Mouse (Mus musculus) megakaryocyte, embryonic 14.5 days (primary cell): ENCODE measurements around the gene Asic2. TPM values are rescaled to one million over a fixed set of nuclear protein-coding genes. Genes with fewer than 3 reads are reported as not detected.

Source experiments
- H3K27me3 ChIP-seq: replicated peaks from 2 replicates; pipeline ENCODE3; 2012; ENCODE audit warnings: inconsistent platforms
- H3K36me3 ChIP-seq: replicated peaks from 2 replicates; pipeline ENCODE3; 2012; ENCODE audit warnings: low read length, inconsistent platforms, mixed read lengths
- H3K4me1 ChIP-seq: 2 replicates; pipeline ENCODE4 v1.6.1; 2012; ENCODE audit warnings: inconsistent platforms
- H3K4me3 ChIP-seq: replicated peaks from 2 replicates; pipeline ENCODE3; 2012; ENCODE audit warnings: moderate library complexity, mild to moderate bottlenecking, inconsistent platforms
- H3K9me3 ChIP-seq: 2 replicates; pipeline ENCODE4 v1.6.1; 2012; ENCODE audit warnings: inconsistent platforms
- FLI1 ChIP-seq: IDR thresholded peaks from 2 replicates; pipeline ENCODE4 v1.6.1; 2012; ENCODE audit warnings: low read length, inconsistent platforms, mixed read lengths
- GATA1 ChIP-seq: IDR thresholded peaks from 3 replicates; pipeline ENCODE4 v1.6.1; 2012; ENCODE audit warnings: mixed read lengths, low read length, inconsistent platforms, borderline replicate concordance
- polyA plus RNA-seq: library from polyadenylated mRNA; stranded (reverse); fragments of >175 nt; gene quantifications from 2 replicates; pipeline ENCODE4 v1.2.3, GENCODE M21; 2012; ENCODE audit warnings: low replicate concordance; ENCODE audit not compliant: insufficient read depth

Asic2 gene
- polyA plus RNA-seq, 1 experiment = 0.04 TPM

DNA sequence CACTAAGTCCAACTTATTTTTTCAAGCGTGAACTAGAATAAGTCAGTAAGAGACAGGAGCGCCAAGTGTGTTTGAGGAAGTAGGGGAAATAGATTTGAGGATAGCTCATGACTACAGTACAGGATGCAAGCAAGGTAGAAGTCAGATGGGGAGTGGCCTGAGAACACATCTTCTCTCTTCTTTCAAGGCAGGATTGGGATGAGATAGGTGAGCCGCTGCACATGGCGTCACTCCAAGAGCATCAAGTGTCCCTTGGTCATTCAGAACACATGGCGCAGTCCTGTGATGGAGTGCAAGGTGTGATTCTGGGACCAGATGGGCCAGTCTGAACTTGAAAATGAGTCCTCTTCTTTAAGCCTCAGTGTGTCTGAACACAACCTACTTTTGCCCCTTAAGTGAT lies 366.5 kb downstream of the Asic2 start:
- H3K36me3 ChIP-seq = no peaks in the 10 kb centered on the region
- no peaks in the 10 kb centered on the region for H3K4me1 ChIP-seq
- TF ChIP-seq GATA1 = no peak
- no peak for TF ChIP-seq FLI1
- H3K4me3 ChIP-seq = no peak overlapping the region
- no peaks in the 10 kb centered on the region for H3K9me3 ChIP-seq
- H3K27me3 ChIP-seq = no peaks in the 10 kb centered on the region

DNA sequence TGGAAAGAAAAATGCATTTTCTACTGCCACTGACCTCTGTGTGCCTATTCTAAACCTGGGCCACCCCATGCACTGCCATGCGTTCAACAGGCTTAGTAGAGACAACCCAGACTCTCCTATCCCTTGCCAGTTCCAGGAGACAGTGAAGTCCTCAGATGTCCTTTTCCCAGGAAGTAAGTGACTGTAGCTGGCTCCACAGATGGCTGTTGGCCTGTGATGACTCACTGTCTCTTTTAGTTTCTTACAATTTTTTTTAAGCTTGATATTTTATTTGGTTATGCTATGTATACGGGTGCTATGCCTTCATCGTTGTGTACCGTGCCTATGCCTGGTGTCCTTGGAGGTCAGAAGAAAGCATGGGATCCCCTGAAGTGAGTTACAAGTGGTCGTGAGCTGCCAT lies 370.7 kb downstream of the Asic2 start:
- TF ChIP-seq GATA1 (no peak), FLI1 (no peak)
- H3K27me3 ChIP-seq = no peaks in the 10 kb centered on the region
- H3K9me3 ChIP-seq = no peaks in the 10 kb centered on the region
- no peaks in the 10 kb centered on the region for H3K4me1 ChIP-seq
- H3K4me3 ChIP-seq = no peak overlapping the region
- H3K36me3 ChIP-seq = no peaks in the 10 kb centered on the region

DNA sequence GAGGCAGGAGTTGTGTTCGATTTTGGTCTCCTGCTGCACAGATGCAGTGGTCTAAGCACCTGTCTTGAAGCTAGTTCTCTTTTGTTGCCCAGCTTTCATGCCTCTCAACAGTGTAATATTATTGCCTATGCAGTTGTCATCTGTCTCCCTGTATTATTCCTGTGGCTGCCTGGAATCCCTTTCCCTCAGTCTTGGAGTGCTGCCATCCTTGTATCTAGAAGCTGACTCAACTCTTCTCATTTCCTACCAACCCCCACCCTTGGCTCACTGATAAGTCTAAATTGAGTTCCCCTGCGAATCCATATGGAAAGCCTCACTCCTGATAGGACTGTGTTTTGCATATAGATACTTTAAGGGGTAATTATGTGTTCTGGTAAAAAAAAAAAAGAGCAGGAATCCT lies 373.0 kb downstream of the Asic2 start:
- Histone ChIP-seq H3K36me3 (no peaks in the 10 kb centered on the region), H3K27me3 (no peaks in the 10 kb centered on the region), H3K9me3 (no peaks in the 10 kb centered on the region), H3K4me1 (no peaks in the 10 kb centered on the region), H3K4me3 (no peak overlapping the region)
- TF ChIP-seq GATA1 (no peak), FLI1 (no peak)

- no peaks in the 10 kb centered on the region for H3K36me3 ChIP-seq
- H3K27me3 ChIP-seq = no peaks in the 10 kb centered on the region
- H3K9me3 ChIP-seq = no peaks in the 10 kb centered on the region
- no peak overlapping the region for H3K4me3 ChIP-seq
- H3K4me1 ChIP-seq = no peaks in the 10 kb centered on the region
- TF ChIP-seq GATA1 = no peak
These were observed 375.5 kb downstream of the Asic2 start for GRCm38 (mm10) chr11:81592776-81593175.

DNA sequence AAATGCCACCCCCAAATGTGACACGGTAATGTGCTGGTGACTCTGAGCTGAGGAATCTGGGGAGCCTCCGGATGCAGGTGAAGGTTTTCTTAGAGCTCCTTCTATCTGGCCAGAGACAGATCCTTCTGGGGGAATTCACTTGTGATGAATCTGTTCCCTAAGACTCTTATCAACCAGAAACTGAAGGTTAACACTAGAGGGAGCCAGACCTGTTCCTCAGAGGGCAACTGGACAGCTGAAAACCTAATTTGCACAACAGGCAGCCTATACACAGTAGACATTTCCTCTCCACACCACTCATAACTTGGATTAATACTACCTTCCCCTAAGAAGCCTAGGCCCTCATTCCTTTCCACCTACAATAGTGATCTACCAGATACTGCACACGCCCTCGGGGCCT lies 377.3 kb downstream of the Asic2 start:
- Histone ChIP-seq H3K36me3 (no peaks in the 10 kb centered on the region), H3K4me1 (no peaks in the 10 kb centered on the region), H3K4me3 (no peak overlapping the region), H3K27me3 (no peaks in the 10 kb centered on the region), H3K9me3 (no peaks in the 10 kb centered on the region)
- TF ChIP-seq FLI1 = no peak
- TF ChIP-seq GATA1 = no peak

DNA sequence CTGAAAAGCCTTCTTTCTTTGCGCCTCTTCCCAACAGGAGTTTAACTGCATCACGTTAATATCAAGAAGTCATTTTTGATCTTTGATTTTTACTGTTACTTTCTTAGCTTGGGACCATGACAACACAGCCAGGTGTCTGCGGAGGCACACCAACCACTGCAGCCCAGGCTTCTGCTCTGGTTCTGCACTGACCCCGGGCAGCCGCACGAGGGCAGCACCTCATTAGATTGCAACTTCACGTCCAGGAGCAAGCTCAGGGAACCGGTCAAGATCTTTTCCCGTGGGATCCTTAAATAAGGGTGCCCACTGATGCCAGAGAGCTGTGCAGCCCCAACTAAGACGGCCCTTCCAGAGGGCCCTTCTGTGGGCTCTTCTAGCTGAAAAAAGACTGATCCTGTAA lies 379.6 kb downstream of the Asic2 start:
- Histone ChIP-seq H3K9me3 (no peaks in the 10 kb centered on the region; the same call in 1 of the 2 replicates), H3K27me3 (no peaks in the 10 kb centered on the region), H3K36me3 (no peaks in the 10 kb centered on the region), H3K4me3 (no peak overlapping the region), H3K4me1 (no peaks in the 10 kb centered on the region)
- no peak for TF ChIP-seq FLI1
- no peak for TF ChIP-seq GATA1

DNA sequence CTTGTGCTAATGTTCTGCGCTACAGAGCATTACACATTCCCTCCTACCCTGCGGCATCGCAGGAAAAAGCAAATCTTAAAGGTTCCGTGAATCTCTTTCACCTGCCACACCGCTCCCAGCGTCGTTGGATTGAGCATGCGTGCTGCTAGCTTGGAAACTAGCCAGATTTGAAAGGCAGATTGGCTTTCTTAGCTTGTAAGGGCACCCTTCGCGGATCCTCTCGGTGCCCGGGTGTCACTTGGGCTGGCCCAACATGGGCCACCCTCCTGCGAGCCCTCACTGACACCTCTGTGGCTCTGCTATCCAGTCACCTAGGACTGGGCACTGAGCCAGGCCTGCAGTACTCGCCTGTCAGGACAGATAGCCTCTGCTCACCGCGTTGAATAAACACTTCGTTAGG lies 380.3 kb downstream of the Asic2 start:
- H3K4me1 ChIP-seq = no peaks in the 10 kb centered on the region
- no peaks in the 10 kb centered on the region; the same call in 1 of the 2 replicates for H3K9me3 ChIP-seq
- no peak overlapping the region for H3K4me3 ChIP-seq
- TF ChIP-seq FLI1 (no peak), GATA1 (no peak)
- no peaks in the 10 kb centered on the region for H3K36me3 ChIP-seq
- no peaks in the 10 kb centered on the region for H3K27me3 ChIP-seq

- TF ChIP-seq GATA1 (no peak), FLI1 (no peak)
- Histone ChIP-seq H3K4me3 (no peak overlapping the region), H3K9me3 (no peaks in the 10 kb centered on the region; the same call in 1 of the 2 replicates), H3K4me1 (no peaks in the 10 kb centered on the region), H3K36me3 (no peaks in the 10 kb centered on the region), H3K27me3 (no peaks in the 10 kb centered on the region)
These were observed 381.1 kb downstream of the Asic2 start for GRCm38 (mm10) chr11:81587114-81587513.

- no peaks in the 10 kb centered on the region for H3K27me3 ChIP-seq
- no peaks in the 10 kb centered on the region for H3K4me1 ChIP-seq
- no peak overlapping the region for H3K4me3 ChIP-seq
- TF ChIP-seq FLI1 (no peak), GATA1 (no peak)
- H3K9me3 ChIP-seq = peaks cover 3% of the 10 kb centered on the region; the same call in 1 of the 2 replicates
- no peaks in the 10 kb centered on the region for H3K36me3 ChIP-seq
These were observed 383.8 kb downstream of the Asic2 start for GRCm38 (mm10) chr11:81584506-81584905.

GRCm38 (mm10) chr11:81583195-81583594 lies 385.1 kb downstream of the Asic2 start:
- Histone ChIP-seq H3K36me3 (no peaks in the 10 kb centered on the region), H3K4me1 (no peaks in the 10 kb centered on the region), H3K4me3 (no peak overlapping the region), H3K27me3 (no peaks in the 10 kb centered on the region), H3K9me3 (peaks cover 3% of the 10 kb centered on the region; the same call in 1 of the 2 replicates)
- no peak for TF ChIP-seq FLI1
- no peak for TF ChIP-seq GATA1

DNA sequence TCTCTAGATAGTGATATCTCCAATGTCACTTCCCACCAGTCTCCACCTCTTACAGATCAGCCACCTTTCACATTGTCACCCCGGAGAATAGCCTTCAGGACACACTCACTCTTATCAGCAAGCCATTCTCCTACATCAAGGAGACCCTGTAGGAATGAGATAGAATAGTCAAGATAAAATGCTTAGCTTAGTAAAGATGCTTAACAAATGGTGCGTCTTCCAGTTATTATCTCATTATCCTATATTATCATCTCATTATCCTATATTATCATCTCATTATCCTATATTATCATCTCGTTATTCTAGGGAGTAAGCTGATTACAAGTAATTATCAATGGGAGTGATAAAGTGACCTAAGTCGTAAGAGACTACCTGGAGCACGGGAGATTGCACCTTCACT lies 386.1 kb downstream of the Asic2 start:
- no peaks in the 10 kb centered on the region for H3K27me3 ChIP-seq
- H3K4me1 ChIP-seq = no peaks in the 10 kb centered on the region
- peaks cover 3% of the 10 kb centered on the region; the same call in 1 of the 2 replicates for H3K9me3 ChIP-seq
- H3K4me3 ChIP-seq = no peak overlapping the region
- TF ChIP-seq FLI1 (no peak), GATA1 (no peak)
- no peaks in the 10 kb centered on the region for H3K36me3 ChIP-seq
